Mouse (Mus musculus): ENCODE data around the gene Il34. TPM values are rescaled to one million over a fixed set of nuclear protein-coding genes. Genes with fewer than 3 reads are reported as not detected.
"Not testable (repeated sequence)": the region's sequence is repeated elsewhere in the genome, so short reads cannot be mapped to it uniquely, and the experiment has no call there.

Gene Il34
- polyA plus RNA-seq, 1 experiment from 2014 or later, result 4.5 TPM

- H3K4me3 ChIP-seq, result no peak overlapping the region
- ATAC-seq (ENCODE audit: borderline replicate concordance, extremely low read depth, low FRiP score, low TSS enrichment), result no peak
- H3K9ac ChIP-seq, result no peak overlapping the region
- H3K4me2 ChIP-seq, result no peak overlapping the region
- WGBS, result 29% methylated on average over 6 of the region's 6 CpGs
- H3K27me3 ChIP-seq, result no peaks in the 10 kb centered on the region
- peaks cover 39% of the 10 kb centered on the region for H3K4me1 ChIP-seq
- no peaks in the 10 kb centered on the region for H3K36me3 ChIP-seq
- H3K27ac ChIP-seq, result no peak overlapping the region
- H3K9me3 ChIP-seq, result no peaks in the 10 kb centered on the region
These were observed 15.5 kb downstream of the Il34 start for GRCm38 (mm10) chr8:110790270-110790669.

- Histone ChIP-seq H3K4me1 (peaks cover 39% of the 10 kb centered on the region), H3K9me3 (no peaks in the 10 kb centered on the region), H3K9ac (no peak overlapping the region), H3K27ac (no peak overlapping the region), H3K27me3 (no peaks in the 10 kb centered on the region), H3K4me2 (no peak overlapping the region), H3K36me3 (no peaks in the 10 kb centered on the region), H3K4me3 (no peak overlapping the region)
- no peak for ATAC-seq (ENCODE audit: borderline replicate concordance, extremely low read depth, low FRiP score, low TSS enrichment)
- WGBS, result 48% methylated on average over 12 of the region's 12 CpGs
These were observed 16.2 kb downstream of the Il34 start for GRCm38 (mm10) chr8:110789571-110789970.

GRCm38 (mm10) chr8:110788981-110789380, 16.7 kb downstream of the Il34 start:
- Histone ChIP-seq H3K27me3 (no peaks in the 10 kb centered on the region), H3K4me3 (no peak overlapping the region), H3K9me3 (no peaks in the 10 kb centered on the region), H3K36me3 (no peaks in the 10 kb centered on the region), H3K4me2 (no peak overlapping the region), H3K9ac (no peak overlapping the region), H3K4me1 (peaks cover 39% of the 10 kb centered on the region), H3K27ac (no peak overlapping the region)
- ATAC-seq (ENCODE audit: borderline replicate concordance, extremely low read depth, low FRiP score, low TSS enrichment), result no peak
- 50% methylated on average over 12 of the region's 12 CpGs for WGBS

- H3K27ac ChIP-seq, result no peak overlapping the region
- no peaks in the 10 kb centered on the region for H3K36me3 ChIP-seq
- H3K4me3 ChIP-seq, result no peak overlapping the region
- no peaks in the 10 kb centered on the region for H3K27me3 ChIP-seq
- no peak overlapping the region for H3K4me2 ChIP-seq
- no peaks in the 10 kb centered on the region for H3K9me3 ChIP-seq
- H3K4me1 ChIP-seq, result peaks cover 24% of the 10 kb centered on the region
- no peak overlapping the region for H3K9ac ChIP-seq
- 82% methylated on average over 9 of the region's 9 CpGs for WGBS
- no peak for ATAC-seq (ENCODE audit: borderline replicate concordance, extremely low read depth, low FRiP score, low TSS enrichment)
These were observed 18.2 kb downstream of the Il34 start for GRCm38 (mm10) chr8:110787411-110787954.

- H3K4me3 ChIP-seq, result no peak overlapping the region
These were observed 18.8 kb downstream of the Il34 start for GRCm38 (mm10) chr8:110786934-110787333.

GRCm38 (mm10) chr8:110786501-110786900, 19.2 kb downstream of the Il34 start:
- not testable (repeated sequence) for H3K4me3 ChIP-seq; H3K36me3 ChIP-seq; H3K9ac ChIP-seq; H3K9me3 ChIP-seq; H3K4me2 ChIP-seq; ATAC-seq (ENCODE audit: borderline replicate concordance, extremely low read depth, low FRiP score, low TSS enrichment); H3K27me3 ChIP-seq; H3K27ac ChIP-seq
- peaks cover 17% of the 10 kb centered on the region for H3K4me1 ChIP-seq
- 75% methylated on average over 7 of the region's 7 CpGs for WGBS

More at GRCm38 (mm10) chr8:110786934-110787333, 18.8 kb downstream of the Il34 start:
- Histone ChIP-seq H3K36me3 (no peaks in the 10 kb centered on the region), H3K9me3 (no peaks in the 10 kb centered on the region), H3K4me1 (peaks cover 19% of the 10 kb centered on the region), H3K27ac (no peak overlapping the region), H3K4me2 (no peak overlapping the region), H3K9ac (no peak overlapping the region), H3K27me3 (no peaks in the 10 kb centered on the region)
- no peak for ATAC-seq (ENCODE audit: borderline replicate concordance, extremely low read depth, low FRiP score, low TSS enrichment)
- 62% methylated on average over 8 of the region's 8 CpGs for WGBS

- WGBS, result 75% methylated on average over 2 of the region's 2 CpGs
- Histone ChIP-seq H3K27me3 (no peaks in the 10 kb centered on the region), H3K4me1 (peaks cover 13% of the 10 kb centered on the region), H3K36me3 (no peaks in the 10 kb centered on the region), H3K4me3 (no peak overlapping the region), H3K27ac (no peak overlapping the region), H3K9ac (no peak overlapping the region), H3K9me3 (no peaks in the 10 kb centered on the region), H3K4me2 (no peak overlapping the region)
- no peak for ATAC-seq (ENCODE audit: borderline replicate concordance, extremely low read depth, low FRiP score, low TSS enrichment)
These were observed 20.4 kb downstream of the Il34 start for GRCm38 (mm10) chr8:110785366-110785765.

GRCm38 (mm10) chr8:110779924-110780718, 25.6 kb downstream of the Il34 start:
- no peak for ATAC-seq (ENCODE audit: borderline replicate concordance, extremely low read depth, low FRiP score, low TSS enrichment)
- H3K9ac ChIP-seq, result no peak overlapping the region
- no peak overlapping the region for H3K4me3 ChIP-seq
- no peaks in the 10 kb centered on the region for H3K9me3 ChIP-seq
- H3K4me1 ChIP-seq, result no peaks in the 10 kb centered on the region
- 67% methylated on average over 13 of the region's 13 CpGs for WGBS
- no peaks in the 10 kb centered on the region for H3K36me3 ChIP-seq
- no peak overlapping the region for H3K4me2 ChIP-seq
- H3K27me3 ChIP-seq, result no peaks in the 10 kb centered on the region
- no peak overlapping the region for H3K27ac ChIP-seq

GRCm38 (mm10) chr8:110776335-110776734, 29.4 kb downstream of the Il34 start:
- H3K9ac ChIP-seq, result no peak overlapping the region
- peaks cover 10% of the 10 kb centered on the region for H3K4me1 ChIP-seq
- H3K4me3 ChIP-seq, result no peak overlapping the region
- H3K27ac ChIP-seq, result no peak overlapping the region
- 93% methylated on average over 3 of the region's 3 CpGs for WGBS
- no peak for ATAC-seq (ENCODE audit: borderline replicate concordance, extremely low read depth, low FRiP score, low TSS enrichment)
- no peaks in the 10 kb centered on the region for H3K27me3 ChIP-seq
- H3K4me2 ChIP-seq, result no peak overlapping the region
- no peaks in the 10 kb centered on the region for H3K36me3 ChIP-seq
- no peaks in the 10 kb centered on the region for H3K9me3 ChIP-seq

GRCm38 (mm10) chr8:110775721-110776120, 30.0 kb downstream of the Il34 start:
- Histone ChIP-seq H3K27me3 (no peaks in the 10 kb centered on the region), H3K4me3 (no peak overlapping the region), H3K9ac (no peak overlapping the region), H3K27ac (no peak overlapping the region), H3K9me3 (no peaks in the 10 kb centered on the region), H3K4me2 (no peak overlapping the region), H3K4me1 (peaks cover 10% of the 10 kb centered on the region), H3K36me3 (no peaks in the 10 kb centered on the region)
- WGBS, result 59% methylated on average over 3 of the region's 3 CpGs
- ATAC-seq (ENCODE audit: borderline replicate concordance, extremely low read depth, low FRiP score, low TSS enrichment), result no peak

- no peak overlapping the region for H3K9ac ChIP-seq
- H3K4me1 ChIP-seq, result peaks cover 10% of the 10 kb centered on the region
- ATAC-seq (ENCODE audit: borderline replicate concordance, extremely low read depth, low FRiP score, low TSS enrichment), result no peak
- H3K27ac ChIP-seq, result no peak overlapping the region
- H3K36me3 ChIP-seq, result no peaks in the 10 kb centered on the region
- no peaks in the 10 kb centered on the region for H3K27me3 ChIP-seq
- 71% methylated on average over 8 of the region's 8 CpGs for WGBS
- no peak overlapping the region for H3K4me2 ChIP-seq
- H3K4me3 ChIP-seq, result no peak overlapping the region
- no peaks in the 10 kb centered on the region for H3K9me3 ChIP-seq
These were observed 30.4 kb downstream of the Il34 start for GRCm38 (mm10) chr8:110775316-110775715.

GRCm38 (mm10) chr8:110774725-110775124, 31.0 kb downstream of the Il34 start:
- H3K4me1 ChIP-seq, result peaks cover 10% of the 10 kb centered on the region
- H3K4me2 ChIP-seq, result no peak overlapping the region
- H3K9me3 ChIP-seq, result no peaks in the 10 kb centered on the region
- no peaks in the 10 kb centered on the region for H3K36me3 ChIP-seq
- no peak overlapping the region for H3K9ac ChIP-seq
- no peaks in the 10 kb centered on the region for H3K27me3 ChIP-seq
- no peak overlapping the region for H3K27ac ChIP-seq
- 80% methylated on average over 6 of the region's 6 CpGs for WGBS
- no peak overlapping the region for H3K4me3 ChIP-seq
- no peak for ATAC-seq (ENCODE audit: borderline replicate concordance, extremely low read depth, low FRiP score, low TSS enrichment)
